Mouse (Mus musculus): ENCODE results near the gene Apom.

The Apom gene

GRCm38 (mm10) chr17:35096597-35096996 is 35.3 kb downstream of the Apom start:
- DNase-seq (ENCODE audit: low read depth), result no peak

- DNase-seq (ENCODE audit: low read depth), result no peak
Observed at GRCm38 (mm10) chr17:35094475-35095365, 37.1 kb downstream of the Apom start.

- DNase-seq (ENCODE audit: low read depth), result no peak
Observed at GRCm38 (mm10) chr17:35092403-35093198, 39.2 kb downstream of the Apom start.

DNA sequence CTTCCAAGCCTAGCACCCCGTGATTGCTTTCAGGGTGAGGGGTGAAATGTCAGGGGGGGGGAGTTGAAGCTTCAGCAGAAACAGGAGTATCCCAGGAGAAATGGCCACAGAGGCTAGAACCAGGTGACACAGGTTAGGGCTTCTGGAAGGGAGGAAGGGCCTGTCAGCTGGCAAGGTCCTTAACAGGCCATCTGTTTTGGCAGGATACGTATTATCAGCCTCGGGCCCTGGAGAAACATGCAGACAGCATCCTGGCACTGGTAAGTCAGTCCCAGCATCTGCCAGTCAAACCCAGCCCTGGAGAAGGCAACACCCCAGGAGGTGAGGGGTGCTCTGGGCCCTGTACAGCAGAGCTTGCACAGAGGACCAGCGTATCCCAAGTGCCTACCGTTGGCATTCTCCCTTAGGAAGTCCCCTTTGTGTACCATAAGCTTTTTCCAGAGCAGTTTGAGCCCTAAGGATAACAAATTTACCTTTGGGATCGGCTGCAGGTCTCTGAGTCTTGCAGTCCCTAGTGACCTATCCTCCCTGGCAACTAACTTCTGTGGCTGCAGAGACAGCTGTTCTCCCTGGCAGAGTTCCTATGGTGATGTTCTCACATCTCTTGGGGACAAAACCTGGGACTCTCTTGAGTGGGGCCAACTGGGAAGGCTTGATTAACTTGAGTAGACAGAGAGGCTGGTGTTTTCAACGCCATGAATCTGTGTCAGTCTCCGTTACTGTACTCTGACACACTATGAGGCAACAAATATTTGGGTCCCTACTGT is 41.5 kb downstream of the Apom start:
- DNase-seq (ENCODE audit: low read depth), result no peak

DNA sequence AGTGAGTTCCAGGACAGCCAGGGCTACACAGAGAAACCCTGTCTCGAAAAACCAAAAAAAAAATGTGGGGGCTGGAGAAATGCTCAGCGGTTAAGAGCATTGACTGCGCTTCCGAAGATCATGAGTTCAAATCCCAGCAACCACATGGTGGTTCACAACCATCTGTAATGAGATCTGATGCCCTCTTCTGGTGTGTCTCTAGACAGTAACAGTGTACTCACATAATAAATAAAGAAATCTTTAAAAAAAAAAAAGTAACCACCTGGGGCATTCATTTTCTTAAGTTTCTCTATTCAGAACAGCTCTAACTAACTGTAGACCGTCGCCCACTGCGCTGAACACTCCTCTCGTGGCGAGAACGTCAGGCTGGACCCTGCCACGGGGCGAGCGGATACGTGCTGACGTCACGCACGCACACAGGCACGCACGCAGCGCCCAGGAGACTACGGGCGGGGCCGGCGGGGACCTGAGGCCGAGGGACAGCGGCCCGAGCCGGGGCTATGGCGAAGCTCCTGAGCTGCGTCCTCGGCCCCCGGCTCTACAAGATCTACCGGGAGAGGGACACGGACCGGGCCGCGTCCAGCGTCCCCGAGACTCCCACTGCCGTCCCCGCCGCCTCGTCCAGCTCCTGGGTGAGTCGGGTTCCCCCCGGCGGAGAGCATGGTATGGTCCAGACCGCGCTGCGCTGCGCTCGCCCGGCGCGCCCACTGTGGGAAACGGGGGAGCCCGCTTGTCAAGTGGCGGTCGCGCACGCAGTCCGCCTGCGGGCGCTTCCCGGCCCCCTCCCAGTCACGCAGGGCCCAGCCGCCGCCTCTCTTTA is 42.8 kb downstream of the Apom start, which contains the start of gene Abhd16a:
Abhd16a (plus strand) TSS at position 439 of the 820 bp plus-strand sequence.
- DNase-seq (ENCODE audit: low read depth), result peak; percentile 96

GRCm38 (mm10) chr17:35088151-35088550 is 43.7 kb downstream of the Apom start:
- peak; percentile 47 for DNase-seq (ENCODE audit: low read depth)

DNA sequence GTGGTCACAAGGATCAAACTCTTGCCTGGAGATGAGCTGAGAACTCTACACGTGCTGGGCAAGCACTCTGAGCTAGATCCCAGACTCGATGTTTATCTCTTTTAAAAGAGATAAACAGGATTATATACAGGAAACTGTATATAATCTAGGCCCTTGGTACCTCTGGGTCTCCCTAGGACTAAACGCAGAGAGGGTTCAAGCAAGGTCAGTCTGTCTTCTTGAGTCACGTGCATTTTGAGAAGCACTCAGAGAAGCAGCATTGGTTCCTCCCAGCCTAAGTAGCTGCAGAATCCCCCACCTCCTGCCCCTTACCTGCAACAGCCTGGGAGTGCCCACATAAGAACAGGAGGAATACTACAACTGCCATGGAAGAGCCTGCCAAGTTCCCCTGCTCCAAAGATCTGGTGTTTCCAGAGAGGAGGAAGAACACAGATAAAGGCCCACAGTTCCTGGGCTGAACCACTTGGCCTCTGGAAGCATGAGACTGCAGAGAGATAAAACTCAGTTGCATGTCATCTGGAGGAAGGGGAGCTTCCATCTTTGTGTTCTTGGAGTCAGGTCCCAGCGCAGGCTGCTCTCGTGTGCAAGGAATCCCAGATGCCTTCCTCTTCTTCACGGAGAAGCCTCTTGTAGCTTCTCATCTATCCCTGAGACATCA is 46.5 kb downstream of the Apom start, which contains the start of gene Ly6g6f:
Ly6g6f (minus strand) TSS at position 403 of the 658 bp plus-strand sequence.
- no peak for DNase-seq (ENCODE audit: low read depth)

- DNase-seq (ENCODE audit: low read depth), result no peak
Observed at GRCm38 (mm10) chr17:35083929-35084497, 47.8 kb downstream of the Apom start.

DNA sequence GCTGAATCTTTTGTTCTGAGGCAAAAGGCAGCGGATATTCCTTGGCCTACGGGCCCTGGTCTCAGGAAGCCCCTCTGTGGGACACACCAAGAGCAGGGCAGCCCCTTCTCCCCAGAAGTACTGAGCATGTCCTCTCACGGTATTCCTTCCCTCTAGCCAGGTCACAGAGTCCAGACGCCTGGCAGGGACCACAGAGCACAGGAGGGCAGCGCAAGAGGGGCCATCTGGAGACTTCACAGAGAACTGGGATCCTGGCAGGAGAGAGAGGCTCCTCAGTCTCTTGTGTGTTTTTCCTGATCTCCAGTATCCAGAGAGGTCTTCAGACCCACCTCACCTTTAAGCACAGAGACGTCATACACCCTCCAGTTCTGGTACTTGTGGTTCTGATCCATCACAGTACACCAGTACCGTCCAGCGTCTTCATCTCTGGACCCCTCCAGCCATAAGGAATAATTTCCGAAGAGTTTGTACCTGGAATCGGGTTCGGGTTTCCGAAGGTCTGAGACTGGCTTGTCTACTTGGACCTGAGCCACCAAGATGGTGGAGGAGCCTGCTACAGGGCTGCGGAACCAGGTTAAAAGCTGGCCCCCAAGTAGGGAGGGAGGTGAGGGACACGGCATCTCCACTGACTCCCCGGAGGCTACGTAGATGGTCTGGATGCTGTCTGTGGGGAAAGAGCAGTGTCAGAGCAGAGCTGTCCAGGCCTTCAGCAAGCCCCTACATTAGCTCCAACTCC is 48.8 kb downstream of the Apom start:
- DNase-seq (ENCODE audit: low read depth), result no peak

DNA sequence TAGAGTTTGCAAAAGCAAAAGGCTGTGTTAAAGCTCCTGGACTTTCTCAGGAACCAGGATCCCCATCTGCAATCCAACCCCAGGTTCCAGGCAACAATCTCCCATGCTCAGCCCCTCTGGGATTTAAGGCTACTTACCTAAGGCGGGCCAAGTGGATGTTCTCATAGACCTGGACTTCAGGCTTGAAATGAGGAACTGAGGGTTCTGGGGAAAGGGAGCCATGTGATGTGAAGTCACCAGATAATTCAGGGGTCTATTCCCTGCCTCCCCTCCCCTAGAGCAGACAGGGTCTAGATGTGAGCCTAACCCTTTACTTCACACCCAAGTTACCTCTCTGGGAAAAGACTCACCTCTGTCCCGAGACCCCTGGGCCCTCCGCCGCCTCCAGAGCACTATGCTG is 51.1 kb downstream of the Apom start:
- no peak for DNase-seq (ENCODE audit: low read depth)

DNA sequence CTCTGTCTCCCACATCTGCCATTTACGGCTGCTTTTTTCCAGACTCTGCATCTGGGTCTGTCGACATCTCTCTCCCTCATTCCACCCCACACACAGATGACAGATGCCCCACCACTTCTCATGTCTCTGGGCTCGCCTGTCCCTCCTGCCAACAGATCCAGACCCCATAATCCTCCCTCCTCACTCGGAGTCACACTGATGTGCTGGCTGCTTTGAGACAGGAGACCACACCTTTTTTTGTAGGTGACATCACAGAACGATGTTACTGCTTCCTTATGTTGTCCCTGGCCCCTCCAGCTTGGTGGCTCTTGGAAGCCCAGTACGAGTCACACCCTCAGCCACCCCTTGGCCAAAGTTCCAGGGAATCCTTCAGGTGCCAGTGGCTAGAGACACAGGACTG is 51.6 kb downstream of the Apom start:
- DNase-seq (ENCODE audit: low read depth), result no peak

DNA sequence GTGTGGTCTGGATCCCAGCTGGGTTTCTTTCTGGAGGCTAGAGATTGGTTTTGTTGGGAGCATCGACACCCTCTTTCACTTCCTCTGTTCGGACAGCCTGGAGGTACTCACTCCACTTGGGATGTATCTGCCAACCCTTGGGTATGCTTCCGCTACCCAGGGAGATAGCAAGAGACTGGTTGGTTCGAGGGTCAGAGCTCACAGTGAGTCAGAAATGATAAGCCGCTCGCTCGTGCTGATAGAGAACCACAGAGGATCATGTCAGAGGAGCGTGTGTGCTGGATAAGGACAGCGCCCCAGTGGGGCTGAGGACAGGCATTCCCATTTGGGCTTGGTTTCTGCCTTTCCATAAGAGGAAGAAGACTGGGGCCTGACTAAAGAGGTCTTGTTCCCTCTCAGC is 52.1 kb downstream of the Apom start:
- no peak for DNase-seq (ENCODE audit: low read depth)
